Mouse (Mus musculus) liver, postnatal 0 days (tissue): ENCODE results near the gene Gm29797. TPM values are rescaled to one million over a fixed set of nuclear protein-coding genes. Genes with fewer than 3 reads are reported as not detected.
A peak's percentile ranks its signal among the peaks of the same experiment; 100 is the strongest.

ENCODE experiments used
- ATAC-seq: fragments of 200-750 bp; cut with Nextera tagmentation; 2 replicates; pipeline ENCODE4 v1.8.0; 2017; ENCODE audit warnings: mild to moderate bottlenecking, moderate library complexity
- DNase-seq: peaks from one replicate; pipeline ENCODE4 v3.0.0-alpha.2; 2016
- H3K27ac ChIP-seq: fragments of 300-500 bp; sonication (generic); 2 replicates; pipeline ENCODE4 v1.5.1; 2014; ENCODE audit warnings: antibody characterized with exemption, moderate library complexity, mild to moderate bottlenecking, low read depth
- H3K27me3 ChIP-seq: fragments of 300-500 bp; sonication (generic); 2 replicates; pipeline ENCODE4 v1.6.1; 2014; ENCODE audit warnings: low read length, control low read depth, mixed read lengths; ENCODE audit not compliant: insufficient read depth
- H3K36me3 ChIP-seq: fragments of 300-500 bp; sonication (generic); replicated peaks from 2 replicates; pipeline ENCODE4 v1.6.1; 2014; ENCODE audit warnings: mild to moderate bottlenecking, control low read depth, low read length, moderate library complexity, mixed read lengths; ENCODE audit not compliant: insufficient read depth
- H3K4me1 ChIP-seq: fragments of 300-500 bp; sonication (generic); 2 replicates; pipeline ENCODE4 v1.6.1; 2014; ENCODE audit warnings: antibody characterized with exemption, mild to moderate bottlenecking, control low read depth; ENCODE audit not compliant: insufficient read depth
- H3K4me2 ChIP-seq: fragments of 300-500 bp; sonication (generic); 2 replicates; pipeline ENCODE4 v1.6.1; 2014; ENCODE audit warnings: low read depth, mild to moderate bottlenecking, low read length, moderate library complexity, mixed read lengths
- H3K4me3 ChIP-seq: fragments of 300-500 bp; sonication (generic); 2 replicates; pipeline ENCODE4 v1.5.1; 2014; ENCODE audit warnings: low read depth, low read length
- H3K9ac ChIP-seq: fragments of 300-500 bp; sonication (generic); replicated peaks from 2 replicates; pipeline ENCODE4 v1.6.1; 2014; ENCODE audit warnings: mild to moderate bottlenecking, moderate library complexity
- H3K9me3 ChIP-seq: fragments of 300-500 bp; sonication (generic); 2 replicates; pipeline ENCODE4 v1.6.1; 2016; ENCODE audit warnings: mild to moderate bottlenecking, control low read depth, low read length, mixed read lengths
- CTCF ChIP-seq: sonication (generic); IDR thresholded peaks from 2 replicates; pipeline ENCODE4 v1.5.1; 2016; ENCODE audit warnings: antibody characterized with exemption, low read depth
- EP300 ChIP-seq: IDR thresholded peaks from 2 replicates; pipeline ENCODE4 v1.6.1; 2016; ENCODE audit warnings: antibody characterized with exemption, low read depth, mild to moderate bottlenecking
- WGBS: fragments of 180-500 bp; shearing (Covaris S2); extraction: QIAGEN DNeasy Blood & Tissue Kit; methylation state at CpG from one replicate; pipeline ENCODE4 v1.1.7; 2014; ENCODE audit not compliant: insufficient replicate concordance; 5-methylcytosine and 5-hydroxymethylcytosine counted together
- polyA plus RNA-seq: library from polyadenylated mRNA; unstranded; fragments of >200 nt; fragmentation: Nextera tagmentation; extraction: Ambion mirVana; gene quantifications from 2 replicates; pipeline ENCODE4 v1.2.1, GENCODE M21; 2015

The Gm29797 gene
- polyA plus RNA-seq, 1 experiment from 2014 or later, result not detected

- peaks cover 15% of the 10 kb centered on the region for H3K36me3 ChIP-seq
- no peaks in the 10 kb centered on the region for H3K9me3 ChIP-seq
- peaks cover 9% of the 10 kb centered on the region; the same call in 1 of the 2 replicates for H3K4me1 ChIP-seq
- no peak overlapping the region for H3K27ac ChIP-seq
- WGBS, result 85% methylated on average over 10 of the region's 10 CpGs
- no peaks in the 10 kb centered on the region for H3K27me3 ChIP-seq
- H3K4me2 ChIP-seq, result no peak overlapping the region
- no peak overlapping the region for H3K9ac ChIP-seq
- no peak overlapping the region for H3K4me3 ChIP-seq
- DNase-seq (no peak), ATAC-seq (no peak)
- TF ChIP-seq CTCF, result no peak
- no peak for TF ChIP-seq EP300
Measured at GRCm38 (mm10) chr2:181689466-181690160, 32.8 kb downstream of the Gm29797 start.

GRCm38 (mm10) chr2:181691083-181691482 is 34.2 kb downstream of the Gm29797 start:
- DNase-seq, result no peak
- Histone ChIP-seq H3K4me1 (peaks cover 9% of the 10 kb centered on the region; the same call in 1 of the 2 replicates), H3K9ac (peak overlapping the region; percentile 50), H3K27ac (peak overlapping the region; percentile 78), H3K4me2 (peak overlapping the region; percentile 91), H3K9me3 (no peaks in the 10 kb centered on the region), H3K4me3 (peak overlapping the region; percentile 58), H3K36me3 (peaks cover 15% of the 10 kb centered on the region), H3K27me3 (no peaks in the 10 kb centered on the region)
- ATAC-seq, result no peak
- WGBS, result 57% methylated on average over 6 of the region's 6 CpGs
- no peak for TF ChIP-seq EP300
- TF ChIP-seq CTCF, result no peak

GRCm38 (mm10) chr2:181691571-181691970 is 34.7 kb downstream of the Gm29797 start:
- 0 out of 2 replicates have a peak, but pooled peaks have one; percentile 11 for ATAC-seq
- Histone ChIP-seq H3K9ac (peak overlapping the region; percentile 50), H3K4me2 (peak overlapping the region; percentile 91), H3K4me3 (peak overlapping the region; percentile 58), H3K9me3 (no peaks in the 10 kb centered on the region), H3K36me3 (peaks cover 13% of the 10 kb centered on the region), H3K27ac (peak overlapping the region; percentile 78), H3K4me1 (peaks cover 9% of the 10 kb centered on the region; the same call in 1 of the 2 replicates), H3K27me3 (no peaks in the 10 kb centered on the region)
- no peak for DNase-seq
- WGBS, result 44% methylated on average over 4 of the region's 4 CpGs
- TF ChIP-seq EP300 (no peak), CTCF (no peak)

- H3K4me2 ChIP-seq, result peak overlapping the region; percentile 91
- peak overlapping the region; percentile 58 for H3K4me3 ChIP-seq
- no peak for TF ChIP-seq EP300
- TF ChIP-seq CTCF, result no peak
- H3K9me3 ChIP-seq, result no peaks in the 10 kb centered on the region
- ATAC-seq (no peak), DNase-seq (no peak)
- H3K36me3 ChIP-seq, result peaks cover 9% of the 10 kb centered on the region
- peaks cover 9% of the 10 kb centered on the region; the same call in 1 of the 2 replicates for H3K4me1 ChIP-seq
- peak overlapping the region; percentile 78 for H3K27ac ChIP-seq
- 56% methylated on average over 3 of the region's 3 CpGs for WGBS
- H3K27me3 ChIP-seq, result no peaks in the 10 kb centered on the region
- H3K9ac ChIP-seq, result peak overlapping the region; percentile 70; the same call in 1 of the 2 replicates
Measured at GRCm38 (mm10) chr2:181692304-181692703, 35.5 kb downstream of the Gm29797 start.

GRCm38 (mm10) chr2:181693339-181694280 is 36.8 kb downstream of the Gm29797 start, which contains the start of gene Rgs19:
Rgs19 (minus strand) TSS chr2:181693977.
- Histone ChIP-seq H3K4me2 (peak within 1 kb of the TSS; percentile 91), H3K9me3 (no peaks in the 10 kb centered on the region), H3K4me3 (peak within 1 kb of the TSS; percentile 58), H3K36me3 (no peaks in the 10 kb centered on the region), H3K27me3 (no peaks in the 10 kb centered on the region), H3K4me1 (peaks cover 9% of the 10 kb centered on the region; the same call in 1 of the 2 replicates), H3K9ac (peak within 1 kb of the TSS; percentile 70), H3K27ac (peak within 1 kb of the TSS; percentile 78)
- peak; percentile 75 for ATAC-seq
- DNase-seq, result peak; percentile 78
- WGBS, result under 1% methylated on average over 65 of the region's 75 CpGs
- TF ChIP-seq CTCF (no peak), EP300 (no peak)

- ATAC-seq, result no peak
- Histone ChIP-seq H3K4me1 (peaks cover 9% of the 10 kb centered on the region; the same call in 1 of the 2 replicates), H3K9ac (no peak overlapping the region), H3K4me2 (no peak overlapping the region), H3K27me3 (no peaks in the 10 kb centered on the region), H3K36me3 (no peaks in the 10 kb centered on the region), H3K4me3 (no peak overlapping the region), H3K9me3 (no peaks in the 10 kb centered on the region), H3K27ac (no peak overlapping the region)
- WGBS, result 69% methylated on average over 3 of the region's 3 CpGs
- no peak for TF ChIP-seq EP300
- no peak for TF ChIP-seq CTCF
- no peak for DNase-seq
Measured at GRCm38 (mm10) chr2:181694581-181694980, 37.7 kb downstream of the Gm29797 start.
